Mouse (Mus musculus) gastrocnemius, postnatal 36 days (tissue): ENCODE measurements at regions not wholly inside any gene's neighbourhood (a gene's known extent, or its start where the extent isn't known, plus 50 kb on each side); places are given as distances from the start of the nearest gene placed in this dataset.

Source experiments
- DNase-seq, 2 experiments: peaks; one replicate each; pipeline ENCODE4 v3.0.0; 2022
- intact Hi-C: fragments of 180-260 bp; cut with DNase I; formaldehyde crosslinking; loops from one replicate; pipeline ENCODE4 v1.15.1; 2025

GRCm38 (mm10) chr12:12588771-12589370 lies 326.9 kb downstream of the Fam49a start:
- intact Hi-C loops: no loop called here
- no peak for DNase-seq

GRCm38 (mm10) chr12:12586436-12586835 lies 324.5 kb downstream of the Fam49a start:
- intact Hi-C loops: no loop called here
- no peak for DNase-seq

GRCm38 (mm10) chr12:12581271-12582186 lies 319.6 kb downstream of the Fam49a start:
- no peak for DNase-seq
- intact Hi-C loops: no loop called here

- intact Hi-C loops: no loop called here
- DNase-seq: no peak
Observed at GRCm38 (mm10) chr12:12580763-12581178, 318.8 kb downstream of the Fam49a start.

- intact Hi-C loops: no loop called here
- DNase-seq: no peak
Observed at GRCm38 (mm10) chr12:12578278-12578677, 316.3 kb downstream of the Fam49a start.

GRCm38 (mm10) chr12:12570563-12571251 lies 308.8 kb downstream of the Fam49a start:
- intact Hi-C loops: no loop called here
- no peak for DNase-seq

- intact Hi-C loops: no loop called here
- DNase-seq: no peak
Observed at GRCm38 (mm10) chr12:12567734-12568104, 305.8 kb downstream of the Fam49a start.

- no peak for DNase-seq
Observed at GRCm38 (mm10) chr12:12567058-12567733, 305.3 kb downstream of the Fam49a start.

GRCm38 (mm10) chr12:12562267-12562666 lies 300.3 kb downstream of the Fam49a start:
- intact Hi-C loops: no loop called here
- DNase-seq: no peak

More at GRCm38 (mm10) chr12:12567058-12567733, 305.3 kb downstream of the Fam49a start:
- intact Hi-C loops: no loop called here

- DNase-seq: no peak
- intact Hi-C loops: no loop called here
Observed at GRCm38 (mm10) chr12:12551818-12552217, 289.9 kb downstream of the Fam49a start.

- intact Hi-C loops: loop anchor here (10.0 kb wide), 1 partner anchor 125 kb away; no protein-coding TSS in a partner anchor
- DNase-seq: no peak
Observed at GRCm38 (mm10) chr12:12549649-12550048, 287.7 kb downstream of the Fam49a start.

- intact Hi-C loops: loop anchor here (10.0 kb wide), 1 partner anchor 124 kb away; no protein-coding TSS in a partner anchor
Observed at GRCm38 (mm10) chr12:12548688-12549087, 286.7 kb downstream of the Fam49a start.

GRCm38 (mm10) chr12:12547477-12547876 lies 285.5 kb downstream of the Fam49a start:
- DNase-seq: no peak
- intact Hi-C loops: loop anchor here (10.0 kb wide), 1 partner anchor 123 kb away; no protein-coding TSS in a partner anchor

More at GRCm38 (mm10) chr12:12548688-12549087, 286.7 kb downstream of the Fam49a start:
- no peak for DNase-seq

- intact Hi-C loops: loop anchor here (10.0 kb wide), 1 partner anchor 122 kb away; no protein-coding TSS in a partner anchor
Observed at GRCm38 (mm10) chr12:12546372-12547031, 284.6 kb downstream of the Fam49a start.

GRCm38 (mm10) chr12:12541076-12542070 lies 279.4 kb downstream of the Fam49a start:
- no peak for DNase-seq
- intact Hi-C loops: loop anchor here (10.0 kb wide), 1 partner anchor 117 kb away; no protein-coding TSS in a partner anchor

More at GRCm38 (mm10) chr12:12546372-12547031, 284.6 kb downstream of the Fam49a start:
- DNase-seq: no peak

- intact Hi-C loops: no loop called here
Observed at GRCm38 (mm10) chr12:12539291-12539690, 277.4 kb downstream of the Fam49a start.

GRCm38 (mm10) chr12:12534779-12535178 lies 272.8 kb downstream of the Fam49a start:
- intact Hi-C loops: no loop called here
- DNase-seq: no peak

More at GRCm38 (mm10) chr12:12539291-12539690, 277.4 kb downstream of the Fam49a start:
- DNase-seq: no peak

GRCm38 (mm10) chr12:12530796-12531195 lies 268.9 kb downstream of the Fam49a start:
- intact Hi-C loops: no loop called here

More at GRCm38 (mm10) chr12:12530796-12531195, 268.9 kb downstream of the Fam49a start:
- no peak for DNase-seq
